Mouse (Mus musculus) liver, embryonic 11.5 days (tissue): ENCODE measurements around the gene Zranb1. TPM values are rescaled to one million over a fixed set of nuclear protein-coding genes. Genes with fewer than 3 reads are reported as not detected.

ENCODE experiments used
- ATAC-seq: fragments of 200-750 bp; cut with Nextera tagmentation; replicated peaks from 2 replicates; pipeline ENCODE4 v1.8.0; 2017; ENCODE audit warnings: moderate number of reproducible peaks, mild to moderate bottlenecking, moderate TSS enrichment, moderate library complexity; ENCODE audit not compliant: low FRiP score
- DNase-seq: peaks from one replicate; pipeline ENCODE4 v3.0.0-alpha.2; 2017; ENCODE audit warnings: low spot score
- H3K27ac ChIP-seq: fragments of 300-500 bp; sonication (generic); 2 replicates; pipeline ENCODE4 v1.5.1; 2014; ENCODE audit warnings: mild to moderate bottlenecking, low read depth, low read length, control low read depth
- H3K27me3 ChIP-seq: fragments of 300-500 bp; sonication (generic); replicated peaks from 2 replicates; pipeline ENCODE4 v1.6.1; 2014; ENCODE audit warnings: low read length, mixed read lengths; ENCODE audit not compliant: control insufficient read depth, insufficient read depth
- H3K36me3 ChIP-seq: fragments of 300-500 bp; sonication (generic); 2 replicates; pipeline ENCODE4 v1.6.1; 2014; ENCODE audit warnings: mild to moderate bottlenecking, low read length, moderate library complexity, mixed read lengths; ENCODE audit not compliant: control insufficient read depth, insufficient read depth
- H3K4me1 ChIP-seq: fragments of 300-500 bp; sonication (generic); replicated peaks from 2 replicates; pipeline ENCODE4 v1.6.1; 2014; ENCODE audit warnings: low read length, mixed read lengths; ENCODE audit not compliant: control insufficient read depth, insufficient read depth
- H3K4me2 ChIP-seq: fragments of 300-500 bp; sonication (generic); 2 replicates; pipeline ENCODE4 v1.6.1; 2014; ENCODE audit warnings: mild to moderate bottlenecking, control low read depth, moderate library complexity
- H3K4me3 ChIP-seq: fragments of 300-500 bp; sonication (generic); 2 replicates; pipeline ENCODE4 v1.5.1; 2014; ENCODE audit warnings: low read depth, low read length, control low read depth
- H3K9ac ChIP-seq: fragments of 300-500 bp; sonication (generic); 2 replicates; pipeline ENCODE4 v1.6.1; 2014; ENCODE audit warnings: low read depth, low read length, control low read depth
- H3K9me3 ChIP-seq: fragments of 300-500 bp; sonication (generic); 2 replicates; pipeline ENCODE4 v1.6.1; 2016; ENCODE audit warnings: low read length, inconsistent platforms, mixed read lengths; ENCODE audit not compliant: control insufficient read depth
- WGBS: fragments of 180-500 bp; shearing (Covaris S2); extraction: QIAGEN DNeasy Blood & Tissue Kit; methylation state at CpG from one replicate; pipeline ENCODE4 v1.1.7; 2014; 5-methylcytosine and 5-hydroxymethylcytosine counted together
- polyA plus RNA-seq: library from polyadenylated mRNA; unstranded; fragments of >200 nt; fragmentation: Nextera tagmentation; extraction: Ambion mirVana; gene quantifications from 2 replicates; pipeline ENCODE4 v1.2.1, GENCODE M21; 2014

Zranb1 gene
- polyA plus RNA-seq, 1 experiment from 2014 or later: 10.9 TPM

DNA sequence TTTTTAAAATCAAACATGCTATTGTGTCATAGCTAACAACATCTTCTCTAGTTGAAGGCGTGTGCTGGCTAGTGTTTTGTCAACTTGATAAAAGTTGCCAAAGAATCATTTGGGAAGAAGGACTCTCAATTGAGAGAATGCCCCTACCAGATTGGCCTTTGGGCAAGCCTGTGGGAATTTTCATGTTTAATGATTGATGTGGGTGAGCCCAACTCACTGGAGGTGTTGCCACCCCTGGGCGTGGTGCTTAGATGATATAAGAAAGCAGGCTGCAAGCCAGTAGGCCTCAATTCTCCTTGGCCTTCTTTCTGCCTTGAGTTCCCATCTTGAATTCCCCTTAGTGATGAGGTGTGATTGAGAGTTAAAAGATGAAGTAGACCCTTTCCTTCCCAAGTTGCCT, 47.0 kb downstream of the Zranb1 start:
- DNase-seq (no peak), ATAC-seq (no peak)
- Histone ChIP-seq H3K9ac (no peak overlapping the region), H3K27ac (no peak overlapping the region), H3K36me3 (peaks cover 19% of the 10 kb centered on the region), H3K4me2 (no peak overlapping the region), H3K4me3 (no peak overlapping the region), H3K4me1 (no peaks in the 10 kb centered on the region), H3K27me3 (no peaks in the 10 kb centered on the region), H3K9me3 (no peaks in the 10 kb centered on the region)
- 86% methylated on average over 2 of the region's 2 CpGs for WGBS

GRCm38 (mm10) chr7:132982639-132983038, 51.7 kb downstream of the Zranb1 start:
- no peaks in the 10 kb centered on the region for H3K4me1 ChIP-seq
- no peaks in the 10 kb centered on the region for H3K9me3 ChIP-seq
- no peak overlapping the region for H3K4me2 ChIP-seq
- H3K9ac ChIP-seq: no peak overlapping the region
- WGBS: 74% methylated on average over 3 of the region's 3 CpGs
- peaks cover 18% of the 10 kb centered on the region for H3K36me3 ChIP-seq
- no peak overlapping the region for H3K4me3 ChIP-seq
- DNase-seq (no peak), ATAC-seq (no peak)
- H3K27ac ChIP-seq: no peak overlapping the region
- H3K27me3 ChIP-seq: no peaks in the 10 kb centered on the region

DNA sequence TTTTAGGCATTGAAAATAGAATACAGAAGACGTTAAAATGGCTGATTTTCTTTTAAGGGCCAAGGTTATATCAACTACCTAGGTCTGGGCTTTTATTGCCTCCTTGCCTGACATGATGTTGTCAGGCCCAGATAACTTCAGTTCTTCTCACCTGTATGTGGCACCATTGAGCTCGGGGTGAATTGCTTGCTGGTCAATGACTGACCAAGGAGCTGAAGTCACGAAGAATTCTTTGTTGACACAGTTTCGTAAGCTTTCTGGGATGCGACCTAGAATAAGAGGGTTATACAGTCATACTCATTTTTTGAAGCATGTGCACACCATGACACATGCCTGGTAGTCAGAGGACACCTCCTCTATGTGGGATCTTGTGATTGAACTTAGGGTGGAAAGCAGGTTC, 58.9 kb downstream of the Zranb1 start:
- ATAC-seq (no peak), DNase-seq (no peak)
- Histone ChIP-seq H3K36me3 (peaks cover 30% of the 10 kb centered on the region; the same call in 1 of the 2 replicates), H3K4me3 (no peak overlapping the region), H3K4me2 (no peak overlapping the region), H3K27me3 (no peaks in the 10 kb centered on the region), H3K4me1 (no peaks in the 10 kb centered on the region), H3K9me3 (no peaks in the 10 kb centered on the region), H3K27ac (no peak overlapping the region), H3K9ac (no peak overlapping the region)
- 84% methylated on average over 5 of the region's 5 CpGs for WGBS

GRCm38 (mm10) chr7:132991240-132991900, 60.4 kb downstream of the Zranb1 start:
- Histone ChIP-seq H3K4me1 (no peaks in the 10 kb centered on the region), H3K9me3 (no peaks in the 10 kb centered on the region), H3K27me3 (no peaks in the 10 kb centered on the region), H3K27ac (no peak overlapping the region), H3K4me3 (no peak overlapping the region), H3K4me2 (no peak overlapping the region), H3K9ac (no peak overlapping the region), H3K36me3 (peaks cover 27% of the 10 kb centered on the region; the same call in 1 of the 2 replicates)
- no peak for ATAC-seq
- WGBS: 90% methylated on average over 14 of the region's 14 CpGs
- no peak for DNase-seq

- Histone ChIP-seq H3K9me3 (no peaks in the 10 kb centered on the region), H3K4me3 (no peak overlapping the region), H3K4me2 (no peak overlapping the region), H3K9ac (no peak overlapping the region), H3K27me3 (no peaks in the 10 kb centered on the region), H3K4me1 (no peaks in the 10 kb centered on the region), H3K27ac (no peak overlapping the region), H3K36me3 (peaks cover 33% of the 10 kb centered on the region; the same call in 1 of the 2 replicates)
- WGBS: 90% methylated on average over 9 of the region's 9 CpGs
- ATAC-seq (no peak), DNase-seq (no peak)
Measured at GRCm38 (mm10) chr7:132992967-132993615, 62.1 kb downstream of the Zranb1 start.

DNA sequence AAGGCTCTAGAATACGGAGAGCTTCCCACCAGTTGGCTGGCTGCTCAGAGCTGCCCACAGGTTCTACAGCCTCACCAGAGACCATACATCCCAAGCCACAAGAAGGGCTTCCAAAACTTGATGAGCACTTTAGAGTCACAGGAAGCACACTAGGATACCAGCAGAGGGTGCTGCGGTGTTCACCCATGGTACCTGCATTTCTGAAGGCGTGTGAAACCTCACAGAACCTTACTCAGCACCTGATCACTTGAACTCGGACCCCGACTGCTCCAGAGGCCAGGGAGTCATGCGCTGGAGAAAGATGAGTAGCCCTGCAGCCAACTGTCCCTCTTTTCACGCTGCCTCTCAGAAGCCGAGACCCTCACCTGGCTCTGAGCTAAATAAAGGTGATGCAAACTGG, 63.2 kb downstream of the Zranb1 start:
- peaks cover 33% of the 10 kb centered on the region; the same call in 1 of the 2 replicates for H3K36me3 ChIP-seq
- ATAC-seq: no peak
- no peak for DNase-seq
- H3K27me3 ChIP-seq: no peaks in the 10 kb centered on the region
- no peak overlapping the region for H3K27ac ChIP-seq
- no peak overlapping the region for H3K4me3 ChIP-seq
- H3K9me3 ChIP-seq: no peaks in the 10 kb centered on the region
- H3K4me2 ChIP-seq: no peak overlapping the region
- H3K9ac ChIP-seq: no peak overlapping the region
- WGBS: 86% methylated on average over 8 of the region's 8 CpGs
- H3K4me1 ChIP-seq: no peaks in the 10 kb centered on the region

GRCm38 (mm10) chr7:132994628-132995191, 63.8 kb downstream of the Zranb1 start:
- Histone ChIP-seq H3K9ac (no peak overlapping the region), H3K4me1 (no peaks in the 10 kb centered on the region), H3K27ac (no peak overlapping the region), H3K4me2 (no peak overlapping the region), H3K9me3 (no peaks in the 10 kb centered on the region), H3K36me3 (peaks cover 28% of the 10 kb centered on the region; the same call in 1 of the 2 replicates), H3K27me3 (no peaks in the 10 kb centered on the region), H3K4me3 (no peak overlapping the region)
- no peak for DNase-seq
- 86% methylated on average over 6 of the region's 6 CpGs for WGBS
- ATAC-seq: no peak

DNA sequence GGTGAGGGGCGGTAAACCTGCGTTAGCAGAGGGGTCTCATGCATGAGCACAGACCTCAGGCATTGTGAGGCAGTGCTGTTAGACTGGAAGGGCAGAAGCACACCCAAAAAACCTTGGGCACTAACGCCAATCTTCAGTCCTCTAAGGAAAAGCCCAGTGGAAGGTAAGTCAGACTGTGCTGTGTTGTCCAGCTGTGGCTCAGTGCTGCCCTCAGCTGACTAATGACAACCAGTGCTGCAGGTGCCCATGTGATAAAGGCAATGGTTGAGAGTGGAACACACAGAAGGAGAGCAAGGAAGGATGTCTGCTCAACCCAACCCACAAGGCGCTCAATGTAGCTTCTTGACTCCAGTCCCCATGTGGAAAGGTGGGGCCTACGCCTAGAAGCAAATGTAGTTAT, 65.4 kb downstream of the Zranb1 start:
- Histone ChIP-seq H3K9ac (no peak overlapping the region), H3K4me1 (no peaks in the 10 kb centered on the region), H3K27ac (no peak overlapping the region), H3K27me3 (no peaks in the 10 kb centered on the region), H3K36me3 (peaks cover 18% of the 10 kb centered on the region; the same call in 1 of the 2 replicates), H3K4me2 (no peak overlapping the region), H3K4me3 (no peak overlapping the region), H3K9me3 (no peaks in the 10 kb centered on the region)
- DNase-seq (peak; percentile 29), ATAC-seq (no peak; the same call in 1 of the 2 replicates)
- WGBS: 88% methylated on average over 5 of the region's 5 CpGs
